9 mouse cellular contexts compared by ENCODE assay signal in the genomic region with DNA sequence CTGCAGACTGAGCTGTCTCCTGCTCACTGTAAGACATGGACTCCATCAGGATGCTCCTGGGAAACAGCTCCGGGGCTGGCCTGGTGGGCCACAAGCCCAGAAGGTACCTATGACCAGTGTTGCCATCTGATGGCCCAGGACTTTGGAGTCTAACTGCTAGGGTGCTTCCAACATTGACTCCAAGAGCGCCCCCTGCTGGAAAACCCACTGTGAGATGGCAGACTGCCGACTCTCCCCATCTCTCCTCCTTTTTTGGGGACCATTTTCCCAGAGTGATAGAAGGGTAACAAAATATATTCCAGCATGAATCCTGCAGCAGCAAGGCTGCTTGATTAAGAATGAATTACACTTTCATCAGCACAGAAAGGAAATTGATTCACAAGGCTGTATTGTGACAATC. TPM values are rescaled to one million over a fixed set of nuclear protein-coding genes. Genes with fewer than 3 reads are reported as not detected.
A peak's percentile ranks its signal among the peaks of the same experiment; 100 is the strongest.
DNase-seq lines count a peak whose midpoint lies in the region; ATAC-seq and TF ChIP-seq lines count a peak whose summit lies in the region.
"Had no signal": no experiment of that assay in that cellular context is flagged by ENCODE, and none has a peak within 500 bp of the region (broad histone marks: within the 10 kb centered on the region; RNA-seq: fewer than 3 reads in every experiment).

No protein-coding gene starts in this region.

- H3K27me3 ChIP-seq in hindbrain, embryonic 12.5 days, result no peaks in the 10 kb centered on the region
- H3K27me3 ChIP-seq in limb, embryonic 14.5 days (ENCODE audit: control insufficient read depth, insufficient read depth, low read length), result no peaks in the 10 kb centered on the region

- H3K4me3 ChIP-seq in hindbrain, embryonic 12.5 days, result no peak overlapping the region
- H3K4me3 ChIP-seq in limb, embryonic 14.5 days (replicated peaks; ENCODE audit: low read length), result no peak overlapping the region

- WGBS in hindbrain, embryonic 12.5 days, result 33% methylated on average over 3 of the region's 3 CpGs
- WGBS in limb, embryonic 14.5 days, result 32% methylated on average over 3 of the region's 3 CpGs

- no peaks in the 10 kb centered on the region for H3K9me3 ChIP-seq in hindbrain, embryonic 12.5 days (replicated peaks)
- H3K9me3 ChIP-seq in limb, embryonic 14.5 days (ENCODE audit: control insufficient read depth, low read length), result no peaks in the 10 kb centered on the region

- no peak for TF ChIP-seq POLR2A in limb, embryonic 14.5 days (IDR thresholded peaks at IDR 0.05; ENCODE audit: borderline replicate concordance, extremely low read depth, insufficient read depth, insufficient read length)

- H3K36me3 ChIP-seq in hindbrain, embryonic 12.5 days, result peaks cover 39% of the 10 kb centered on the region
- peaks cover 50% of the 10 kb centered on the region for H3K36me3 ChIP-seq in limb, embryonic 14.5 days (ENCODE audit: control insufficient read depth, insufficient read depth, low read length)

- no peak overlapping the region for H3K9ac ChIP-seq in hindbrain, embryonic 12.5 days
- H3K9ac ChIP-seq in limb, embryonic 14.5 days (ENCODE audit: low read depth, low read length, severe bottlenecking), result no peak overlapping the region

- H3K4me2 ChIP-seq in hindbrain, embryonic 12.5 days (replicated peaks), result no peak overlapping the region
- no peak overlapping the region for H3K4me2 ChIP-seq in limb, embryonic 14.5 days (replicated peaks; ENCODE audit: low read depth, low read length, severe bottlenecking)

- H3K27ac ChIP-seq in hindbrain, embryonic 12.5 days, result 0 out of 2 replicates have a peak overlapping the region, but pooled peaks have one; percentile 37
- H3K27ac ChIP-seq in limb, embryonic 14.5 days (replicated peaks; ENCODE audit: low read depth, low read length), result no peak overlapping the region
- H3K27ac ChIP-seq: macrophage had no signal

- no peak for ATAC-seq in hindbrain, embryonic 12.5 days (ENCODE audit: low FRiP score)
- ATAC-seq in limb, embryonic 14.5 days (ENCODE audit: low FRiP score, low read depth), result no peak

- H3K4me1 ChIP-seq in hindbrain, embryonic 12.5 days, result peaks cover 8% of the 10 kb centered on the region
- no peaks in the 10 kb centered on the region for H3K4me1 ChIP-seq in limb, embryonic 14.5 days (ENCODE audit: control insufficient read depth, insufficient read depth, low read length)

- peak; percentile 80 for DNase-seq in layer of hippocampus, adult 11-12 months (ENCODE audit: low spot score)
- no peak for DNase-seq in layer of hippocampus, adult 9-10 months (ENCODE audit: low spot score)
- peak; percentile 69 for DNase-seq in ZHBTc4 (ENCODE audit: low read depth, low spot score)
- peak; percentile 75 to 77 for DNase-seq in cerebellum, postnatal 36 days
- peak; percentile 42 for DNase-seq in limb, embryonic 14.5 days (ENCODE audit: low spot score)
- peak; percentile 20 for DNase-seq in retina, adult 2 months (ENCODE audit: low read depth, low spot score)
- DNase-seq in urinary bladder, postnatal 36 days (ENCODE audit: low spot score in 2 of 2), result peak; percentile 43 to 69

RNA-seq across cellular contexts. Expression of gene Cabp7, which starts 26.3 kb away (rescaled TPM):
- polyA plus RNA-seq in hindbrain, embryonic 12.5 days (2016; fragmentation: Nextera tagmentation; extraction: Ambion mirVana), result 1.7 and 2.1 TPM in 2 replicates
- polyA plus RNA-seq in limb, embryonic 14.5 days (2012; rRNA removed), result 0.10 and 0.14 TPM in 2 replicates
- 0.12 and 0.17 TPM in 2 replicates for polyA plus RNA-seq in limb, embryonic 14.5 days (2014; fragmentation: Nextera tagmentation; extraction: Ambion mirVana)
